Mouse (Mus musculus) left cerebral cortex, adult 6 months (tissue): ENCODE results near the gene Rdh19. TPM values are rescaled to one million over a fixed set of nuclear protein-coding genes. Genes with fewer than 3 reads are reported as not detected.

Experiments
- long read RNA-seq, 2 experiments: library from polyadenylated mRNA; unstranded; transcript quantifications; one replicate each; pipeline ENCODE4 v2.0.0; 2019 to 2020
- polyA plus RNA-seq: library from polyadenylated mRNA; unstranded; fragments of <200 nt; fragmentation: Nextera tagmentation; gene quantifications from 2 replicates; pipeline ENCODE4 v1.2.3, GENCODE M21; 2021

The Rdh19 gene
- polyA plus RNA-seq: not detected in 2 replicates
- long read RNA-seq, experiment 1: 0 reads
- long read RNA-seq, experiment 2: 0 reads

GRCm38 (mm10) chr10:127849628-127850027, at the start of gene Rdh19:
Gene Rdh19, plus strand, starts transcription at chr10:127849928.

GRCm38 (mm10) chr10:127800891-127801290, 48.8 kb upstream of the Rdh19 start, which contains the start of gene Rdh16:
Gene Rdh16, plus strand, starts transcription at chr10:127801152.

GRCm38 (mm10) chr10:127866232-127866631, 16.5 kb downstream of the Rdh19 start, which contains the start of gene Rdh16f2:
Gene Rdh16f2, plus strand, starts transcription at chr10:127866474.

GRCm38 (mm10) chr10:127888605-127889004, 38.9 kb downstream of the Rdh19 start, which contains the start of gene Rdh7:
Gene Rdh7, minus strand, starts transcription at chr10:127888817.

GRCm38 (mm10) chr10:127898218-127898617, 48.5 kb downstream of the Rdh19 start, which contains the start of gene Sdr9c7:
Gene Sdr9c7, plus strand, starts transcription at chr10:127898518.

Other genes starting within 250 kb of the Rdh19 start
- gene Lrp1, start 228.8 kb upstream of the Rdh19 start, polyA plus RNA-seq: 19.7 and 38.3 TPM in 2 replicates
- gene Stat6, start 206.9 kb upstream of the Rdh19 start, polyA plus RNA-seq: 4.6 and 4.7 TPM in 2 replicates
- 3.9 and 4.3 TPM in 2 replicates for gene Nemp1, start 183.0 kb upstream of the Rdh19 start, polyA plus RNA-seq
- 5.4 and 11.3 TPM in 2 replicates for gene Nab2, start 181.4 kb upstream of the Rdh19 start, polyA plus RNA-seq
- not detected in 2 replicates for gene Myo1a, start 144.8 kb upstream of the Rdh19 start, polyA plus RNA-seq
- 21.2 and 22.5 TPM in 2 replicates for gene Tac2, start 125.5 kb upstream of the Rdh19 start, polyA plus RNA-seq
- 0.71 and 0.93 TPM in 2 replicates for gene Zbtb39, start 110.4 kb upstream of the Rdh19 start, polyA plus RNA-seq
- 0.47 and 0.53 TPM in 2 replicates for gene Gpr182, start 98.2 kb upstream of the Rdh19 start, polyA plus RNA-seq
- gene Rdh1, start 90.2 kb upstream of the Rdh19 start, polyA plus RNA-seq: not detected in 2 replicates
- not detected in 2 replicates for gene Rdh16f1, start 90.1 kb upstream of the Rdh19 start, polyA plus RNA-seq
- 0.15 and 0.16 TPM in 2 replicates for gene Rdh9, start 73.5 kb upstream of the Rdh19 start, polyA plus RNA-seq
- not detected in 2 replicates for gene Rdh16, start 48.8 kb upstream of the Rdh19 start, polyA plus RNA-seq
- not detected in 2 replicates for gene Rdh16f2, start 16.5 kb downstream of the Rdh19 start, polyA plus RNA-seq
- not detected in 2 replicates for gene Rdh7, start 38.9 kb downstream of the Rdh19 start, polyA plus RNA-seq
- gene Sdr9c7, start 48.6 kb downstream of the Rdh19 start, polyA plus RNA-seq: 0.05 TPM in 1 of 2 replicates, not detected in the other
- gene Hsd17b6, start 157.7 kb downstream of the Rdh19 start, polyA plus RNA-seq: not detected in 2 replicates
- gene Prim1, start 165.2 kb downstream of the Rdh19 start, polyA plus RNA-seq: 9.5 and 9.8 TPM in 2 replicates
- gene Naca, start 185.6 kb downstream of the Rdh19 start, polyA plus RNA-seq: 767 and 841 TPM in 2 replicates
- 207 and 248 TPM in 2 replicates for gene Ptges3, start 209.0 kb downstream of the Rdh19 start, polyA plus RNA-seq
- gene Atp5b, start 233.3 kb downstream of the Rdh19 start, polyA plus RNA-seq: 1,781 and 2,018 TPM in 2 replicates
- gene Baz2a, start 241.6 kb downstream of the Rdh19 start, polyA plus RNA-seq: 3.8 and 4.4 TPM in 2 replicates